Mouse (Mus musculus) spleen, postnatal 10 days (tissue): ENCODE measurements at regions not wholly inside any gene's neighbourhood (a gene's known extent, or its start where the extent isn't known, plus 50 kb on each side); places are given as distances from the start of the nearest gene placed in this dataset.

Experiments
- DNase-seq, 2 experiments: peaks; one replicate each; pipeline ENCODE4 v3.0.0; 2021 to 2022; ENCODE audit warnings: low spot score in 2 of 2

- no peak for DNase-seq
Measured at GRCm38 (mm10) chr14:72110689-72111088, 380.9 kb downstream of the Gm9195 start.

DNA sequence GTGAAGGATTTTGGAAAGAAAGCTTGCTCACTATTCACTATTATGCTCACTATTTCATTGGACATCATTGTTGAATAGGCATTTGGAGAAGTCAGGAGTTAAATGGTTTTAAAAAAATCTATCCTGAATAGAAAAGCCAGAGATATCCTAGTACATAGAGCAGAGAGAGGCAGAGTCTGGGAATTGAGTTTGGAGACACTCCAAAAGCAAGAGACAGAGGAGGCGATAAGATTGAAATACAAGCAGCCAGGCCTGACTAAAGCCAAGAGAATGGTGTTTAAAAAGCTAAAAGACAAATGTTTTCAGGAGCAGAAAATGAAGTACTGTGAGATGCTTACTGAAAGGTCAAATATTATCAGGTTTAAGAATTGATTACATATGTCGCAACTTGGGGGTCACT, 400.1 kb downstream of the Gm9195 start:
- no peak for DNase-seq

DNA sequence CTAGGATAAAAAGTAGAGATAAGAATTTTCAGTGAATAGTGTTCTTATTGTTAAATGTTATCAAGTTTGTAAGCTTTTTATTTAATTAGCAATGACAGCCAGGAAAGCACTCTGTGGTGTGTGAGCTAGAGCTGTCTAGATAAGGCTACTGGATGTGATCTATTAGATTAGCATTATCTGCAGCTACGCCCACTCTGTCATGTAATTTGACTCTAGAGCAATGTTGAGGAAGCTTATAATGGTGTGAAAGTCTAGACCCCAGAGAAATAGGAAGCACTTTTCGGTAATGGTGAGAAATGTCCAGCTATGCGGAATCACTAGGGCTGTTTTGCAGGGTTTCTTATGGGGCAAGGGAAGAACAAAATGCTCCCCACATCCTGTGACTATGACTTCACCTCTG, 410.2 kb downstream of the Gm9195 start:
- DNase-seq = no peak

- DNase-seq = no peak
Measured at GRCm38 (mm10) chr14:72064111-72064812, 427.4 kb downstream of the Gm9195 start.

- DNase-seq = no peak
Measured at GRCm38 (mm10) chr14:72042881-72043236, 448.8 kb downstream of the Gm9195 start.

DNA sequence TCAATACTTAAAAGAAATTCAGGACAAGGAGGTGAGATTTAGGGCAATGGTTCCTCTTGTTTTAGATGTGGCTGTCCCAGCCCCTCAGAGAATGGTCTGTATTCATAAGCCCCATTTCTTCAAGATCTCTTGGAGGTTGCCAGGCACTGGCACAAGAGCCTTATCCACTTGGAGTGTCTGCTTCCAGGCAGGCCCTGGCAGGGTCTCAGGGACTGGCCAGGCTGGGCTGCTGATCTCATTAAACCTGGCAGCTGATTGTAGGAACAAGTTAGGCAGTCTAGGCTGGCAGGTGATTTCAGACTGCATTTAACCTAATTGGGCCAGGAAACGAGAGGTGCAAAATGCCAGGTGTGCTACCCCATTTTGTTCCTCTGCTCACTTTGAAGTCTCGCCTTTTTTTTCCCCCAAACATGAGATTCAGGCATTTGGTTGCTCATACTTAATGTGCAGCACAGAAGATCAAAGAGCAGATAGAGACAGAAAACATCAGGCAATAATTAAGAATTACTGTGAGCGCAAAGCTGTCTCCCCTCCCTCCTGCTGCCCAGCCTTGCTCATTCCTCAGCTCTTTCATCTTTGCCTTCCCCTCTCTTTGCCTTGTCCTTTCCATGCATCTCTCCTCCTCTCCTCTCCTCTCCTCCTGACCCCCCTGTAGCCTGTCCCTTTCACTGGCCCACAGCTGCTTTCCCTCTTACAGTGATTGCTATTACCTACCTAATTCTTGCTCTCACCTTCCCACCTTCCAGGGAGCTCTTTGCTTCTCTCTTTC, 449.3 kb downstream of the Gm9195 start:
- no peak for DNase-seq

DNA sequence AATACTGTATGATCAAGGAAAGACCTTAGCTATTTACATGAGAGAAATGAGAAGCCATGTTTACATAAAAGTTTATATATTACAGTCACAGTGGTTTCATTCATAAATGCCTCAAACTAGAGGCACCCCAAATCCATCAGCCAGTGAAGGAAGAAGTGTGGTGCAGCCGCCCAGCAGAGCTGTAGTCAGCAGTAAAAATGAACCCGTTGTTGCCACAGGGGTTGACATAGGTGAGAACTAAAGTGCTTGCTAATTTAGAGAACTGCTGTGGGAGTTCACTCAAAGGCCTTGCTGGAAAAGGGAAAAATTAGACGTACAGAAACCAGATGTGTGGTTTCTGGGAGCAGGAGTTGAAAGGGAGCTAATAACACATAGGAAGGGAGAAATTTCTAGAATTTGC, 461.2 kb downstream of the Gm9195 start:
- no peak for DNase-seq

- no peak for DNase-seq
Measured at GRCm38 (mm10) chr14:72027362-72028020, 464.1 kb downstream of the Gm9195 start.

- no peak for DNase-seq
Measured at GRCm38 (mm10) chr14:72004371-72004770, 487.3 kb downstream of the Gm9195 start.

DNA sequence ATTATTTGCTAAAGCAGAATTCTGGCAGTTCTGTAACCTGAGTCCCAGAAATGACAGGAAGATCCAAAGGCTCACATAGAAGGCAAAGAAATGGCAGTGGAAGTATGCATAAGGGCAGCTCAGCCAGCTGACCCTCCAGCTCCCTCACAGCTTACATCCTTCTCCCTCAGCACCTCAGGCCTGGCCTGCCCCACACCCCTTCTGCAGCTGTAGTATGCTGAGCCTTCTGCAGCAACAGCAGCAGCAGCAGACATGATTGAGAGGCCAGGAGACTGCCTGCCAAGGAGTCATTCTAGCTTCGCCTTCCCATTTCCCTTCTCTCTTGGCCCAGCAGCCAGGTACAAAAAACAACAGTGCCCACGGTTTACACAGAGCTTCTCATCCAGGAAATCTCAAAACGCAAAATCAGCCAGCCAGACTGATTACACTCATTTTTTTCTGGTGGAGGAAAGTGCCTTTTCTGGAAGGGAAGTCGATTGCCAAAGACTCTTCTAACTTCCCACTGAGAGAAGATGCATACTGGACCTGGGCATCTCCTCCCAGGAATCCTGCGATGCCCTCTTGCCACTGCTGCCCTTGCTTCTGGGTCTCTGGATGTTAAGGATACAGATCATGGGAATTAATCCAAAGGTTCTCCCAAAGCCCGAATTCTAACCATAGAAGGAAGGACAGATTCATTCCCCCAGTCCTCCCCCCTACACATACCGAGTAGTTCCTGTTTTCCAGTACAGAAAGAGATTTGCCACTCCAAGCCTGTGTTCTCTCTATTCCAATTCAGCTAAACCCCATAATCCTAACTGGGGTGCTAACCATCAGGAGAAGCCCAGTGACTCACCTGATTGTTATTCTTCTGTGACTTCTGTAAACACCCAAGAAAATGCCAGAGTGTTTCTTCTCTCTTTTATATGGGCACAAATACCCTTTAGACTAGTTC, 489.2 kb downstream of the Gm9195 start:
- DNase-seq = no peak

- no peak for DNase-seq
Measured at GRCm38 (mm10) chr14:71973016-71973415, 518.6 kb downstream of the Gm9195 start.

GRCm38 (mm10) chr14:71972521-71972920, 519.1 kb downstream of the Gm9195 start:
- DNase-seq = no peak

- DNase-seq = no peak
Measured at GRCm38 (mm10) chr14:71967646-71968045, 524.0 kb downstream of the Gm9195 start.

DNA sequence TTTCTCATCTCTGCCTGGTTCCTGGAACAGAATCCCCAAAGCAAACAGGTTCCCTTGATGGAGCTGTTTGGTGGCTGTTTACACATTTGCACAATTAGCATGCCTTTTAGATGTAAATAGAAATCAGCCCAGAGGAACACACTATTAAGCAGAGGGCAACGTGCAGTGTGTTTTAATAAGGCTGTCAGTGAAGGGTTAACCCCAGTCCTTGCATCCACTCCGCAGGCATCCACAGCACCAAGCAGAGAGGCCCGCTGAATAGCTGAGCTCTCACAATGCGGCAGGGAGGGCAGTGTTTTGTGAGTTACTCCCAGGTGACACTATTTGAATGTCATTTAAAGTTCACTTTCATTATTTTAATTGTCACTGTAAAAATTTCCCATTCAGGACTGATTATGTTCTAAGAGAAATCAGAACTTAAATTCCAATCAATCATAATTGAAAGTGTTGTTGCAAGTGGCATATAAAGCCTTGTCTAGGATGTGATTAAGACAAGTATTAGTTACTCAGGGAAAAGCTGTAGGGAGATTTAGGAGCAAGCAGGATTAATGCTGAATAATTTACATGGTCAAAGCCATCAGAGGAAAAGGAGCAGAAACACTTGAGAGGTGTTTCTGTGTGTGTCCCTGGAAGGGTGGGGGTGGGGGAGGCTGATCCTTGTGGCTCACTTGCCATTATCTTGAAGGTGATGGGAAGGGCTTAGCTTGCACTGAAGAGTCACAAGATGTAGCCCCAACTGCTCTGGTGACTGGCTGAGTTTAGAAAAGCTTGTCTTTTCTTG, 528.1 kb downstream of the Gm9195 start:
- no peak for DNase-seq

DNA sequence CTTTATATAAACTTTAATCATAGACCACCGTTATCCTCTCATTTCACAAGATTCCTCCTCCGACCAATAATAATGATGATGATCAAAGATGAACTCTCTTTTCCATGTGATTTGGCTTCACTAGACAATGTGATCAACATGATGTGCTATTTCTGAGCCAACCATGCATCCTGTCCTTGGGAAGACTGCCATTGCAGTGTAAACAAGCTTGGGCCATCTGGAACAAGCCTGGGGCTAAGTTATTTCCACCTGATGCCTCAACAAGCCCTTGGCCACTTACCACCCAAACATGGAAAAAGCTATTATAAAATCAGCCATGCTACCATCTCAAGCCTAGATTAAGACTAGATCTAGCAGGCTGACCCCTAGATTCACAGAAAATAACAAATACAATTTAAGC, 542.9 kb downstream of the Gm9195 start:
- no peak for DNase-seq

DNA sequence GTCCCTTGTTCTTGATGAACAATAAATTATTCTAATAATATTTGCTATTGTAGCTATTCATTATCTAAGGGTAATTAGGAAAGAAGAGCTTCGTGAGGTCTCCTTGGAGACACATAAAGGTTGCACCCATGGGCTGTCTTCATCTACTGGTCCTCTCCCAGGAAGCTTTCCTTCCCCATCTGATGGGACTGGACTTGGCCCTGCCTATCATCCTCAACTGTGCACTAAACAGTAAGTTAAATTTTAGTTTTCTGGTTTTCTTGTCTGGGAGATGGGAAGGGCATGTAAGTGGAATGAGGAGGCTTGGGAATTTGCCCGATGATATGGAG, 554.5 kb downstream of the Gm9195 start:
- no peak for DNase-seq

DNA sequence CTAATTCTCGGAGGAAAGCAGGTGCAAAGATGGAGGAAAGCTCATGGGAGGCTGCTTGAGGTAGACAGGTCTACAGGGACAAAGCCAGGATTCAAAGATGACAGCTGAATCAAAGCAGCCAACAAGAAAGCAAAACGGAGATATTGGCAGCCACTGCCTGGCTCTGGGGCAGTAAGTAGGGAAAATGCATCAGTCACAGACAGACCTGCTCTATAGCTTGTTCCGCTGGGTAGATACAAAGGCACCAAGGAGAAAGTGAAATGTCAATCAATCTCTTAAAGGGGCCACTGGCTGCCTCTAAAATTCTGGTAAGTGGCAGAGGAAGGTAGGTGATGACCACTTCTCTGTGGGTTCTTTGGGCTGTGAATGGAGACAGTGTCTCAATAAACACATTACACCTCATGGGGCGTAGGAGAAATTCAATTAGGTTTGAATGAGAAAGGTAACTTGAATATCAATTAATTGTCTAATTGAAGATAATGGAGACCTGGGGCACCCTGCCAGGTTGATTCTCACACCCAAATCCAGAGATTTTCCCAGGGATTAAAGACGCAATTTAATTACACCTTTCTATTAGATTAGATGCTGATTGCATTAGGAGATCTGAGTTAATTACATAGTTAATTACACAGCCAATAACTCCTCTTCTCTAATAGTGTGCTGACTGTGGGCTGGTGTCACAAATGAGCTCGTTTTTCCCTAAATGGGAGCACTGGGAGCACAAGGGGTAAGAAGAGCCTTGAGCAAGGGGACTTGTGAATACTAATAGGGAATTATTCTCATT, 555.1 kb downstream of the Gm9195 start:
- DNase-seq = no peak

DNA sequence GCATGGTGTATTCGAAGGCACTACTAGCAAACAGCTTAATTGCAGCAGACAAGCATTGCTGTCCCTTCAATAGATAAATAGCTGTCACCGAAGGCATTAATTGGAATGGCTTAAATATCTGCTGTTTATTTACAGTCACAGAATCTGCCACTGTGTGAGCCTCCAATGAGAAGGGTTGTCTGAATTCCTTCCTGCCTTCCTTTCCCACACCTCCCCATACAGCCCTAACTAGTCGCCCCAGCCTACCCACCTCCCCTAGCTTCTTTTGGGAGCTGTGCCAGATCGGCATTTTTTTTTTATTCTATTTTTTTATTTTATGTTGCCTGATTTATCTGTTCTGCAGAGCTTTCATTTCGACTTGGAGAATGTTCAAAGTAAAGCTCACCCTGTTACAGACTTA, 575.7 kb downstream of the Gm9195 start:
- DNase-seq = no peak

DNA sequence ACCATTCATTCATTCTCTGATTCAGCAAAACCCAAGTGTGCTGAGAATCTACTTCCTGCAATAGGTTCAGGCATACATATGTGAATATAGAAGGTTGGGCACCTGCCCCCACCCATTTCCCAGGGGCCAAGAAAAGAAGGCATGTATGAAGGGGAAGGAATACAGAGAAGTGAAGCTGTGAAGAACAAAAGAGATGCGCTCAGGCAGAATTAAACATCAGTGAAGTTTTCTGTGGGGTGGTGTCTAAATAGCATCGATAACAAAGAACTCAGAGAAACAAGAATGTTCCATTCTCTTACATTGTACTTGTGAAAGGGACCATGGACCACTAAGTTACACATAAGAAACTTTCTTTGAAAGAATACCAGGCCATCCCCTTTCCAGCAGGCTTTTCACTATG, 580.7 kb downstream of the Gm9195 start:
- no peak for DNase-seq

GRCm38 (mm10) chr14:71895468-71895867, 596.2 kb downstream of the Gm9195 start:
- no peak for DNase-seq
